Mouse (Mus musculus) small intestine, adult 2 months (tissue): ENCODE data around the gene Armh3. TPM values are rescaled to one million over a fixed set of nuclear protein-coding genes. Genes with fewer than 3 reads are reported as not detected.

ENCODE experiments used
- H3K27ac ChIP-seq: fragments of 200-500 bp; 2 replicates; pipeline ENCODE4 v1.5.1; 2012; ENCODE audit warnings: low read depth, low read length, control low read depth, inconsistent platforms; ENCODE audit not compliant: insufficient read depth
- H3K27me3 ChIP-seq: fragments of 200-500 bp; 2 replicates; pipeline ENCODE4 v1.6.1; 2012; ENCODE audit warnings: mild to moderate bottlenecking, moderate library complexity, low read length, inconsistent platforms; ENCODE audit not compliant: control insufficient read depth, insufficient read depth
- H3K36me3 ChIP-seq: fragments of 200-500 bp; 2 replicates; pipeline ENCODE4 v1.6.1; 2012; ENCODE audit warnings: mild to moderate bottlenecking, low read length, control low read depth, inconsistent platforms; ENCODE audit not compliant: control insufficient read depth, insufficient read depth
- H3K4me1 ChIP-seq: fragments of 200-500 bp; 2 replicates; pipeline ENCODE4 v1.6.1; 2012; ENCODE audit warnings: low read length, inconsistent platforms, mixed read lengths; ENCODE audit not compliant: control insufficient read depth, insufficient read depth, insufficient read length
- H3K4me3 ChIP-seq: fragments of 200-500 bp; 2 replicates; pipeline ENCODE4 v1.5.1; 2012; ENCODE audit warnings: low read depth, mild to moderate bottlenecking, control low read depth, inconsistent platforms, low read length, moderate library complexity
- CTCF ChIP-seq: fragments of 200-500 bp; IDR thresholded peaks from 2 replicates; pipeline ENCODE4 v1.5.1; 2012; ENCODE audit warnings: low read depth, mild to moderate bottlenecking, control low read depth, inconsistent platforms, low read length, moderate library complexity, mixed read lengths; ENCODE audit not compliant: insufficient replicate concordance, insufficient read length; ENCODE audit errors: extremely low read depth
- POLR2A ChIP-seq: fragments of 200-500 bp; IDR thresholded peaks from 2 replicates; pipeline ENCODE4 v1.6.1; 2012; ENCODE audit warnings: low read depth, mild to moderate bottlenecking, control low read depth, inconsistent platforms, low read length, moderate library complexity
- WGBS: fragments of 180-500 bp; shearing (Covaris S2); methylation state at CpG from one replicate; pipeline ENCODE4 v1.1.7; 2018; 5-methylcytosine and 5-hydroxymethylcytosine counted together
- polyA plus RNA-seq: library from polyadenylated mRNA; depleted of rRNA; stranded (reverse); fragments of >200 nt; gene quantifications from 2 replicates; pipeline ENCODE4 v1.2.3, GENCODE M21; 2012; rRNA removed

Gene Armh3
- polyA plus RNA-seq, 1 experiment = 7.5 TPM

DNA sequence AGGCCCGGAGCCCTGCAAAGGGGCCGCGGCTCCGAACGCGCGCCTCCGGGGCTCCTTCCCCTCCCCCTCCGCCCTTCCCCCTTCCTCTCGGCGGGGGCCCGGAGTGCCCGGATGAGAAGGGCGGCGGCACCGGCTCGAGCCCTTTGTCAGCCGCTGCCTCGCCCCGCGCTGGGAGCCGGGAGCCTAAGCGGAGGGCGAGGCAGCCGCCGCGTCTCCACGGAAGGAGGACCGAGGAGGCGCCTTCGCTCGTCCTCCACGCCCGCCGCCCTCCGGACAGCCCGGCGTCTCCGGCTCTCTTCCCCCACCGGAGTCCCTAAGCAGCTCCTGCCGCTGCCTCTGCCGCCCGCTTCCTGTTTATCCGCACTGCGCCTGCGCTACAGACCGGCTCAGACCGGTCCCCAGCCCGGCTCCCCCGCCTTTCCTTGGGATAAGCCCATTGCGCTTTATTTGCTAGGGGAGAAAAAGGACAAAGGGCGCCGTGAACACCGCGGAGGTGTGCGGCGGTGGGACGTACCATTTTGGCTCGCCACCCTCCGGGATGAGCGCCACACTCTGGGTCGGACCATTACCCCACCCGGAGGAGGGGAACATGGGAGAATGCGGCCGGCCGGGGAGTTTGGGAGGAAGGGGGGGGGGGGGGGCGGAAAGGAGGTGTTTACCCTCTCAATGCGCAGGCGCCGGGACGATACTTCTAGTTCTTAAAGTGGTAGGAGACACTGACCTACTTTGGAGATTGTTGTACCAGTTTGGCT is 214.9 kb downstream of the Armh3 start, which contains the start of gene Mgea5:
Gene Mgea5 (minus strand): TSS at position 657 of the 752 bp plus-strand sequence.
- under 1% methylated on average over 70 of the region's 71 CpGs for WGBS
- peak; percentile 93 for TF ChIP-seq POLR2A
- no peak for TF ChIP-seq CTCF
- Histone ChIP-seq H3K36me3 (peaks cover 9% of the 10 kb centered on the region), H3K27ac (peak within 1 kb of the TSS; percentile 91), H3K27me3 (no peaks in the 10 kb centered on the region), H3K4me3 (peak within 1 kb of the TSS; percentile 96), H3K4me1 (peaks cover 8% of the 10 kb centered on the region)

DNA sequence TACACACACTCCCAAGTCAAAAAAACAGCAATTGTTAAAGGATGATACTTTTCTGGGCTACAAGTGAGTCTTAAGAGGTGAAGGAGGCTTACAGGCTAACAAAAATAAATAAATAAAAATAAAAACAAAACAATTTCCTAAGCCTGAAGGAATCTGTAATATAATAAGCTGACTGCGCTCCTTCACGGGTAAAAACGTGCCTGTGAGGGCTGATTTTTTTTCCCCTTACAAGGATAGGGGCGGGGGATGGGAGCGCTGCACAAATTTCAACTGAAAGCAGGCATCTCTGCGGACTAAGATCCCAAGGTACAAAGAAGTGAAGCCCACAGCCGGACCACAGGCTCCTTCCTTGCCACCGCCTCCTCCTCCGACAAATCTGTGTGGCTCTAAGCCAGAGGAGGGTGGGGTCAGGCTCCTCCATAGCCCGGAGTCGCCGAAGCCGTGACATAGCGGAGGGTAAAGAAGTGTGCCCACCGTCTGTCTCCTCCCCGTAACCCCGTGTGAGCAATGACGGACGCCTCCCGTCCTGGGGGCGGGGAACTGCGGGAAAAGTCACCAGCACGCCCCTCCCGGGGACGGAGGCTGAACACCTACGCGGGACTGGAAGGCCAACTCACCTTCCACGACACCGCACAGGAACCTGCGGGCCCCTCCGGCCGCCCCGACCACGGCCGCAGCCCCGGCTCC is 215.8 kb downstream of the Armh3 start:
- Histone ChIP-seq H3K36me3 (peaks cover 17% of the 10 kb centered on the region), H3K27ac (peak overlapping the region; percentile 91), H3K27me3 (no peaks in the 10 kb centered on the region), H3K4me1 (peaks cover 8% of the 10 kb centered on the region), H3K4me3 (peak overlapping the region; percentile 96)
- TF ChIP-seq CTCF = no peak
- no peak for TF ChIP-seq POLR2A
- under 1% methylated on average over 36 of the region's 36 CpGs for WGBS

GRCm38 (mm10) chr19:45781676-45782075 is 216.6 kb downstream of the Armh3 start:
- Histone ChIP-seq H3K4me1 (peaks cover 8% of the 10 kb centered on the region), H3K27ac (no peak overlapping the region), H3K4me3 (no peak overlapping the region), H3K27me3 (no peaks in the 10 kb centered on the region), H3K36me3 (peaks cover 24% of the 10 kb centered on the region)
- TF ChIP-seq POLR2A = no peak
- no peak for TF ChIP-seq CTCF
- WGBS = 38% methylated on average over 8 of the region's 8 CpGs

DNA sequence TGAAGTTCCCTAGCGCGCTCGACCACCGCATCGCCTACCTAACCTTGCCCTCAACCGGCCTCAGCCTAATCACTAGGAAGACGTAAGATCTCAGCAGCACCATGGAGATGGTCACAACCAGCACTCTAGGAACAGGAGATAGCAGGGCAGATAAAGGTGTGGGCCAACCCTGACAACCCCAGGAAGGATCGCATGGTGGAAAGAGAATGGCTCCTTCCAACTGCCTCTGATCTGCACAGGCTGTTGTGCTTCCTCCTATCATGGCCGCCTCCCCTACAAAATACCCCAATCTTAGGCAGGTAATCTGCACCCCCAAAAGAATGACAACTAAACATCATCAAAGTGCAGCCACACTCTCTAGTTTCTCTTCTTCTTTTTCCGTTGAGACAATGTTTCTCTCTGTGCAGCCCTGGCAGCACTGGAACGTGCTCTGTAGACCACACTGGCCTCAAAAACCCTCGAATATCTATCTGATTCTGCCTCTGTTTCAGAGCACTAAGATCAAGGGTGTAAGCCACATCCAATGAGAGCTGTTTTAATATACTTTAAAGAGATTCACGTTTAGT is 217.9 kb downstream of the Armh3 start:
- Histone ChIP-seq H3K27me3 (no peaks in the 10 kb centered on the region), H3K4me3 (no peak overlapping the region; the same call in 1 of the 2 replicates), H3K4me1 (peaks cover 8% of the 10 kb centered on the region), H3K36me3 (peaks cover 33% of the 10 kb centered on the region), H3K27ac (no peak overlapping the region)
- 70% methylated on average over 13 of the region's 13 CpGs for WGBS
- TF ChIP-seq POLR2A (no peak), CTCF (no peak)

DNA sequence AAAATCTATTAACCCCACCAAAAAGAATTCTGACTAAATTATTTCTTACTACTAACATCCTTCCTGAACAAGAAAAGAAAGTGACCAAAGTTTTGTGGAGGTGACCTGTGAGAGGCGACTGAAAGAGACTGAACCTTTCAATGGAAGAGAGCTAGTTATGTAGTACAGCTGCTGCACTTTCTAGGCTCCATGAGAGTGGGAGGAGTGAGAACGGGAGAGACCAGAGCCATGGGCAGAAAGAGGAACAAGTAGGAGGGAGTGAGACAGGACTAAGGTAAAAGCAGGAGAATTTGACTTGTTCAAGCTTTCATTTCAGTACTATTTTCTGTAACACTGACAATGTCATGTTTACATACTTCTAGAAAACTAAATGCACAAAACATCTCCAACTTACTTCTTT is 222.8 kb downstream of the Armh3 start:
- Histone ChIP-seq H3K36me3 (peaks cover 76% of the 10 kb centered on the region), H3K4me1 (peaks cover 4% of the 10 kb centered on the region), H3K27ac (no peak overlapping the region), H3K27me3 (no peaks in the 10 kb centered on the region), H3K4me3 (no peak overlapping the region)
- TF ChIP-seq CTCF (no peak), POLR2A (no peak)
- 75% methylated on average over 2 of the region's 2 CpGs for WGBS

DNA sequence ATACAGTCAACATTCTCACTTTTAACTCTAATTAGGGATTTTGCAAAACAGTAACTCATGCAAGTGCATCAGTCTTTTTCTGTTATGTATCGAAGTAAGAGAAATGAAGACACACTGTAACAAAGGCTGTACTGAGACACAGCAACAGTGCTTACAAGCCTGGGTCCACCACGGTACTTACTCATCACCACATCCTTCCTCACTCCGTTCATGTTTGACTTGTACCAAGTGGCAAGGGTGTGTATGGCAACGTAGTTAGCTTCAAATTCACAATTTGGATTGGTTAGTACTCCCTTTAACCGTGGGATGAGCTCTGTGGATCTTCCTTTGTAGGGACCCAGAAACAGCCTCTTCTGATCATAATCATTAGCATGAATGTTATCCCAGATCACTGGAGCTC is 226.8 kb downstream of the Armh3 start:
- Histone ChIP-seq H3K4me3 (no peak overlapping the region), H3K36me3 (peaks cover 84% of the 10 kb centered on the region), H3K27ac (no peak overlapping the region), H3K4me1 (no peaks in the 10 kb centered on the region), H3K27me3 (no peaks in the 10 kb centered on the region)
- no peak for TF ChIP-seq CTCF
- no peak for TF ChIP-seq POLR2A
- WGBS = 86% methylated on average over 5 of the region's 5 CpGs

Other genes with a start within 250 kb of the Armh3 start
- gene Npm3, start 248.9 kb downstream of the Armh3 start, polyA plus RNA-seq = 12.9 and 24.5 TPM in 2 replicates
- gene Mgea5, start 214.7 kb downstream of the Armh3 start, polyA plus RNA-seq = 3.4 and 8.3 TPM in 2 replicates
- gene Kcnip2, start 182.4 kb downstream of the Armh3 start, polyA plus RNA-seq = 5.9 and 6.5 TPM in 2 replicates
- gene Hps6, start 5.0 kb upstream of the Armh3 start, polyA plus RNA-seq = 3.4 and 5.6 TPM in 2 replicates
- gene Pprc1, start 46.4 kb upstream of the Armh3 start, polyA plus RNA-seq = 9.9 and 10.6 TPM in 2 replicates
- gene Ldb1, start 46.7 kb upstream of the Armh3 start, polyA plus RNA-seq = 35.6 and 60.8 TPM in 2 replicates
- gene Nolc1, start 77.4 kb upstream of the Armh3 start, polyA plus RNA-seq = 3.4 and 4.3 TPM in 2 replicates
- not detected in 2 replicates for gene Elovl3, start 133.4 kb upstream of the Armh3 start, polyA plus RNA-seq
- not detected in 2 replicates for gene Pitx3, start 149.8 kb upstream of the Armh3 start, polyA plus RNA-seq
- gene Gbf1, start 154.0 kb upstream of the Armh3 start, polyA plus RNA-seq = 77.6 and 146 TPM in 2 replicates